Mouse (Mus musculus) liver, embryonic 13.5 days (tissue): ENCODE measurements around the gene Setd7. TPM values are rescaled to one million over a fixed set of nuclear protein-coding genes. Genes with fewer than 3 reads are reported as not detected.

Experiments
- ATAC-seq: fragments of 200-750 bp; cut with Nextera tagmentation; 2 replicates; pipeline ENCODE4 v1.8.0; 2017; ENCODE audit warnings: low read depth, mild to moderate bottlenecking, moderate number of reproducible peaks, moderate library complexity
- DNase-seq: peaks from one replicate; pipeline ENCODE4 v3.0.0; 2022
- H3K27ac ChIP-seq: fragments of 300-500 bp; sonication (generic); 2 replicates; pipeline ENCODE4 v1.5.1; 2015; ENCODE audit warnings: moderate library complexity, mild to moderate bottlenecking, inconsistent platforms
- H3K27me3 ChIP-seq: fragments of 300-500 bp; sonication (generic); 2 replicates; pipeline ENCODE4 v1.6.1; 2015; ENCODE audit warnings: mild to moderate bottlenecking, inconsistent platforms
- H3K36me3 ChIP-seq: fragments of 300-500 bp; sonication (generic); 2 replicates; pipeline ENCODE4 v1.6.1; 2015; ENCODE audit warnings: mild to moderate bottlenecking, inconsistent platforms
- H3K4me1 ChIP-seq: fragments of 300-500 bp; sonication (generic); replicated peaks from 2 replicates; pipeline ENCODE4 v1.6.1; 2015; ENCODE audit warnings: inconsistent platforms
- H3K4me2 ChIP-seq: fragments of 300-500 bp; sonication (generic); 2 replicates; pipeline ENCODE4 v1.6.1; 2015; ENCODE audit warnings: inconsistent platforms, mild to moderate bottlenecking, moderate library complexity
- H3K4me3 ChIP-seq: fragments of 300-500 bp; sonication (generic); replicated peaks from 2 replicates; pipeline ENCODE4 v1.5.1; 2015; ENCODE audit warnings: mild to moderate bottlenecking, inconsistent platforms
- H3K9ac ChIP-seq: fragments of 300-500 bp; sonication (generic); 2 replicates; pipeline ENCODE4 v1.6.1; 2015; ENCODE audit warnings: mild to moderate bottlenecking, inconsistent platforms
- H3K9me3 ChIP-seq: fragments of 300-500 bp; sonication (generic); replicated peaks from 2 replicates; pipeline ENCODE4 v1.6.1; 2016; ENCODE audit warnings: inconsistent platforms
- WGBS: fragments of 180-500 bp; shearing (Covaris S2); methylation state at CpG from one replicate; pipeline ENCODE4 v1.1.7; 2015; ENCODE audit not compliant: insufficient replicate concordance; 5-methylcytosine and 5-hydroxymethylcytosine counted together
- polyA plus RNA-seq: library from polyadenylated mRNA; unstranded; fragments of >200 nt; fragmentation: Nextera tagmentation; extraction: Ambion mirVana; gene quantifications from 2 replicates; pipeline ENCODE4 v1.2.1, GENCODE M21; 2015

Setd7 gene
- polyA plus RNA-seq, 1 experiment from 2014 or later, result 0.67 TPM

DNA sequence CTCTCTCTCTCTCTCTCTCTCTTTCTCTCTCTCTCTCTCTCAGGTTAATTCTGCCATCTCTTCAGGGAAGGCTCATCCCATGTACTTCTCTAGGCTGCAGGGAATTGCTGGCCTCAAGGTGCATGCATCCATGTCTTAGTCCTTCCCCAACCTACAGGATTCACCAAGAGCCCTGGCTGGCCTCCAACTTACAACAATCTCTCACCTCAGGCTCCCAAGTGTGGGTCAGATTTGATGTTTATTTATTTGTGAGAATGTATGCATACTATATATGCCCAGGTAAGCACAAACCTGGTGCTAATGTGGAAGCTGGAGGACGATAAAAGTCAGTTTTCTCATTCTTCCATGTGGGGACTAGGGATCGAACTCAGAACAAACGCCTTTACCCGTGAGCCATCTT is 5.8 kb downstream of the Setd7 start:
- 88% methylated on average over 4 of the region's 4 CpGs for WGBS
- Histone ChIP-seq H3K27me3 (no peaks in the 10 kb centered on the region), H3K4me3 (no peak overlapping the region), H3K4me1 (peaks cover 54% of the 10 kb centered on the region), H3K9me3 (no peaks in the 10 kb centered on the region), H3K9ac (no peak overlapping the region), H3K27ac (no peak overlapping the region), H3K4me2 (no peak overlapping the region), H3K36me3 (no peaks in the 10 kb centered on the region)
- no peak for DNase-seq
- ATAC-seq, result no peak

DNA sequence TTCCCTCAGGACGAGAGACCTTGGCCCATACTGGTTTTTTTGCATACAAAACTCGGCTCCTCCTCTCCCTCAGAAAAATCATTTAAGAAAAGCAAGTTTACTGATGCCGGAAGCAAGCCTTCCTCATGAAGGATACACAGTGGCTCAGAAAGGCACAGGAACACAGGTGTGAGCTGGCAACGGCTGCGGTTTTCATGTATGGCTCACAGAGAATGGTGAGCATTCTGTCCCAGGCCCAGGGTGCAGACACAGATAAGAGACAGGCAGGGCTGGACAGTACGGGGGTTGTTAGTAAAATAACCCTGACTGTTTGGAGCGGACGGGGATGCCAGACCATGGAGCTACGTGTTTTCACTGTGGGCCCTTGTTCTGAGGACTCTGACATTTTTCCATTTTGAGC is 6.6 kb downstream of the Setd7 start:
- DNase-seq, result no peak
- no peak overlapping the region for H3K27ac ChIP-seq
- H3K4me3 ChIP-seq, result no peak overlapping the region
- no peak for ATAC-seq
- H3K9me3 ChIP-seq, result no peaks in the 10 kb centered on the region
- no peak overlapping the region for H3K9ac ChIP-seq
- H3K27me3 ChIP-seq, result no peaks in the 10 kb centered on the region
- peaks cover 51% of the 10 kb centered on the region for H3K4me1 ChIP-seq
- 51% methylated on average over 9 of the region's 9 CpGs for WGBS
- no peaks in the 10 kb centered on the region for H3K36me3 ChIP-seq
- no peak overlapping the region for H3K4me2 ChIP-seq

DNA sequence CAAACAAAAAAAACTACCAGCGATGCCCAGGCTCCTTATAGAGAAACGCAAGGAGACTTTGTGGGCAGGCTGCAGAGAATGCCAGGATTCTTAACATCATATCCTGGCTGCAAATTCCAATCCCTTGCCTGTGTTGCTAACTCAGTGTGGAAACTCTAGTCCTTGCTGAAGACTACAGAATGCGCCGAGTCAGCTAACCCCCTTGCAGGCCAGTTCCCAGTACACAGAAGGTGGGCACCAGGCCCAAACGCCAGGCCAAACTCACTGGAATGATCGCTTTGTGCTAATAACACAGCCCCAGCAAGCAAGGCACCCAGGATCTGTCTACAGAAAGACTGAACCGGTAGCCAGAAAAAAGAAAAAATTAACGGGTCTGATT is 7.2 kb downstream of the Setd7 start:
- ATAC-seq, result no peak
- DNase-seq, result no peak
- WGBS, result 66% methylated on average over 8 of the region's 8 CpGs
- Histone ChIP-seq H3K9ac (no peak overlapping the region), H3K4me1 (peaks cover 45% of the 10 kb centered on the region), H3K27me3 (no peaks in the 10 kb centered on the region), H3K36me3 (no peaks in the 10 kb centered on the region), H3K4me2 (0 out of 2 replicates have a peak overlapping the region, but pooled peaks have one; percentile 5), H3K9me3 (no peaks in the 10 kb centered on the region), H3K27ac (no peak overlapping the region), H3K4me3 (no peak overlapping the region)

DNA sequence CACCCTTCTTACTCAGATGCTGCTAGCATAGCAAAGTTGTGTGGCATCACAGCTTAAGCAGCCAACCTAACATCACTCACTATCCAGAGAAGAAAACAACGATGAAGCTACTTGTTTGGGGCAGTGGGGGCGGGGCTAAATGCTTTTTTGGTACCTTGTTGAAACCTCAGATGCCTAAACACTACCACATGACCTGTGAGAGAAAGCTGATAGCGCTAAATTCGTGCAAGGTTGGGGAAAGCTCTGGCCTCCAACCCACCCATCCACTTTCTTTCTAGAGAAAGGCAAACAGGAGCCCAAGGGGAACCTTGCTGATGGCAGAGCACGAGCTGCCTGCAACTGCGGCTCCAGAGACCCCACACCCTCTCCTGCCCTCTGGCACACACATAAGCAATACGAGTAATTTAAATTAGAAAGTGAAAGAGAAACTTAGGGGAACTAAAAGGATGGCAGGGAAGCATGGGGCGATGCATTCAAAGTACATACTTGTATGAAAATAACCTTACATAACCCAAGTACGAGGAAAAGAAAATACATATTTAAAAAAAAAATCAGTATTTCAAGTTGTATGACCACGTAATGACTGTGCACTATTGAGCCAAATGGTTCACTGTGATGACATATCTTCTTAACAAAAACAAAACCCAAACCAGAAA is 7.7 kb downstream of the Setd7 start:
- Histone ChIP-seq H3K4me1 (peaks cover 43% of the 10 kb centered on the region), H3K9me3 (no peaks in the 10 kb centered on the region), H3K27ac (no peak overlapping the region), H3K4me3 (peak overlapping the region; percentile 18; the same call in 1 of the 2 replicates), H3K27me3 (no peaks in the 10 kb centered on the region), H3K4me2 (peak overlapping the region; percentile 43), H3K9ac (no peak overlapping the region), H3K36me3 (no peaks in the 10 kb centered on the region)
- 46% methylated on average over 10 of the region's 10 CpGs for WGBS
- DNase-seq, result no peak
- ATAC-seq, result no peak

DNA sequence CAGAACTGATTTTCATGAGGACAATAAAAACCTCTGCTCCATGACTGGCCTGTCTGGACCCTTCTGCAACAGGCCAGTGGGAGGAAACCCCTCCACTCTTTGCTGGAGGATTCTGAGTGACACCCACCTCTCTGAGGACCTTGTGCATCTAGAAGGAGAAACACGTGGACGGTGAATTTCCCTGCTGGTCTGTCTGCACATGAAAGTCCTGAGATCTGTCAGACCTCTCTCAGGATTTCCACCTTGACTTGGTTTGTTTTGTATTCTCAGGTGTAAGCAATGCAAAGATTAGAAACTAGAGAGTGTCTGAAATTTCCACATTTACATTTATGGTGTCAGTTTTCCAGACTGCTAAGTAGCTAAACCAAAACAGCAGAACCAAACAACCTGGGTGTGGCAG is 8.5 kb downstream of the Setd7 start:
- Histone ChIP-seq H3K9ac (no peak overlapping the region), H3K27me3 (no peaks in the 10 kb centered on the region), H3K4me2 (no peak overlapping the region), H3K9me3 (no peaks in the 10 kb centered on the region), H3K4me3 (no peak overlapping the region), H3K4me1 (peaks cover 37% of the 10 kb centered on the region), H3K36me3 (no peaks in the 10 kb centered on the region), H3K27ac (no peak overlapping the region)
- WGBS, result 78% methylated on average over 2 of the region's 2 CpGs
- ATAC-seq (no peak), DNase-seq (no peak)

DNA sequence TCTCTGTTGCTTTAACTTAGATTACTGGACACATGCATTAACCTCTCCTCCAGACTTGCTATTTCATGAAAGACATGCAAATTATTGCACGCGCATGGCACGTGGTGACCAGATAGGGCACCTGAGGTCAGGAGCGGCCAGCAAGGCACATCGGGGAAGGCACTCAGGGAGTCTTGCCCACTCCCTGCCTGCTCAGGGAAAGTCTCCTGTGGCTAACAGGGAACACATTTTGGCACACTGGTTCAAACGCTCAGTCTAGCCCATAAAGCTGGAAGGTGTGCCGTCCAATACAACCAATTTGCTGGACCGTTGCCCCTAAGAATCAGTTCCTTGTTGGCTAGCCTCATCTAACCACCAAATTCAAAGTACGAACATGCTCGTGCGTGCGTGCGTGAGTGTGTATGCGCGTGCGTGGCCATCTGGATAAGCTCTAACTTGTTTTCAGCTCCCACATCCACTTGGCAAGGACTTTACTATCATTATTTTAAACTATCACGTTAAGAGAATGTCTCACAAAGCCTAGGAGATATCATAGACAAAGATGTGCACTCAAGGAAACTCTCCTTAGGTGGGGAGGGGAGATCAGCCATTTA is 11.6 kb downstream of the Setd7 start:
- Histone ChIP-seq H3K27me3 (no peaks in the 10 kb centered on the region), H3K4me3 (no peak overlapping the region), H3K9me3 (no peaks in the 10 kb centered on the region), H3K27ac (no peak overlapping the region), H3K9ac (no peak overlapping the region), H3K4me1 (peaks cover 23% of the 10 kb centered on the region), H3K36me3 (no peaks in the 10 kb centered on the region), H3K4me2 (no peak overlapping the region)
- DNase-seq, result no peak
- 83% methylated on average over 17 of the region's 17 CpGs for WGBS
- no peak for ATAC-seq

DNA sequence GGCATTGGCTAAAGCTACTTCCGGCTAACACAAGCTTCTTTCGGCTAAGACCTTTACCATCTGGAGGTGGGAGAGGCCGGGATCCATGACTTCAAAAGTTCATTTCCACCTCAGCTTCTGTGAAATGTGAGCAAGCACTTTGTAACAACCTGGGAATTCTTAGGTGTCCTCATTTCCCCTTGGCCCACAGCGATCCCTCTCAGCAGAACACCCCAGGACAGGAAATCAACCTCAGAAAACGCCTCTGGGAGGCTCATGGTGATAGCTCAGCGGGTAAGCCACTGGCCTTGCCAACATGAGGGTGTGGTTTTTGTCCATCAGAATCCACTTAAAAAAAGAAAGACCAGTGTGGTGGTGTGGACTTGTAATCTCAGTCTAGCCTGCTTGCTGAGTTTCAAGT is 13.1 kb downstream of the Setd7 start:
- DNase-seq (no peak), ATAC-seq (no peak)
- Histone ChIP-seq H3K9ac (no peak overlapping the region), H3K27me3 (no peaks in the 10 kb centered on the region), H3K4me2 (no peak overlapping the region), H3K36me3 (peaks cover 3% of the 10 kb centered on the region), H3K27ac (no peak overlapping the region), H3K4me3 (no peak overlapping the region), H3K9me3 (no peaks in the 10 kb centered on the region), H3K4me1 (peaks cover 9% of the 10 kb centered on the region)
- WGBS, result 75% methylated on average over 6 of the region's 6 CpGs

DNA sequence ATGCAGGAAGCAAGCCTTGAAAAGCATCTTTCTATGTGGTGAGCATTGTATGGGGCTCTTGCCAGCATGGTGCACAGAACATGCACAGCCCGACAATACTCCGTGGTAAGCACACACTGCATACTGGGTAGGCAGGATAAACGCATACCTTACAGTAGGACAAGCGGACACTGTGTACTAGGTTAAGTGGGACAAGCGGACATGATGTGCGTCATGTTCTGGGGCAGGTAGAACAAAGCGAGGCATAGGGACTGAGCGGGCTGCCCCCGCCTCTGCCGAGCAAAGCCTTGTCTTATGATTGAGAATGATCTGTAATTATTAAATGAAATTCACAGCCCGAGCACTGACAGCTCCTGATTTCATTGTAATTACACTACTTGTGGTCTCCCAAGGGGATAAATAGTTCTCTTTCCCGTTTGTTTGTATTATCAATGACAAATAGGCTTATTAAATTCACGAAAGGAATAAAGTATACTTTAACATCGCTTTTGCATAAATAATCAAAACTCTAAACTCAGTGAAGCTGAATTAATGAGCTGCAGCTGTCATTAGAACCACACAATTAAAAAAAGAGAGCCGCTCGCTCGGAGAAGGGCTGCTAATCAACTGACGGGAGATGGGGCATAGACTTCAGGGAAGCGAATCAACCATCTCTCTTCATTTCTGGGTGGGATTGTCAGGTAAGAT is 16.1 kb downstream of the Setd7 start:
- no peak for ATAC-seq
- Histone ChIP-seq H3K4me1 (peaks cover 11% of the 10 kb centered on the region), H3K27ac (no peak overlapping the region), H3K36me3 (peaks cover 16% of the 10 kb centered on the region), H3K4me2 (no peak overlapping the region), H3K9me3 (no peaks in the 10 kb centered on the region), H3K9ac (no peak overlapping the region), H3K27me3 (no peaks in the 10 kb centered on the region), H3K4me3 (no peak overlapping the region)
- DNase-seq, result no peak
- 83% methylated on average over 19 of the region's 19 CpGs for WGBS

DNA sequence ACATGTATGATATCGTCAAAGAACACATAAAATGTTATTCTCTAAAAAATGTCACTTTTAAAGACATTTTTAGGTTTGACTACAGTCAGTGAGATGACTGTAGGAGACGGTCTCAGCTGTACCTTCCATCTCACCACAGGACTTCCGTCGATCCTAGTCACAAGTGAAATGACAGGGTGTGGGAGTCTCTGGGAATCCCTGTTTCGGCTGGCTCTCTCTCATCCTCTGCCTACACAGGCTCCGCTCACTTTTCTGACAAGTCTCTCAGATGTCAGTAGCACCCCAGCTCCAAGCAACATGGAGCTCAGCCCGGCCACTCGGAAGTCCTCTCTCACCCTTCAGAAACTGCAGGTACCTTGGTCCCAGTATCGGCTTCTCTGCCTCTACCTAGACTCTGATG is 20.0 kb downstream of the Setd7 start:
- Histone ChIP-seq H3K36me3 (peaks cover 35% of the 10 kb centered on the region), H3K27ac (no peak overlapping the region), H3K4me1 (peaks cover 8% of the 10 kb centered on the region), H3K4me3 (no peak overlapping the region), H3K4me2 (no peak overlapping the region), H3K9ac (no peak overlapping the region), H3K9me3 (no peaks in the 10 kb centered on the region), H3K27me3 (no peaks in the 10 kb centered on the region)
- WGBS, result 87% methylated on average over 9 of the region's 9 CpGs
- no peak for DNase-seq
- no peak for ATAC-seq

DNA sequence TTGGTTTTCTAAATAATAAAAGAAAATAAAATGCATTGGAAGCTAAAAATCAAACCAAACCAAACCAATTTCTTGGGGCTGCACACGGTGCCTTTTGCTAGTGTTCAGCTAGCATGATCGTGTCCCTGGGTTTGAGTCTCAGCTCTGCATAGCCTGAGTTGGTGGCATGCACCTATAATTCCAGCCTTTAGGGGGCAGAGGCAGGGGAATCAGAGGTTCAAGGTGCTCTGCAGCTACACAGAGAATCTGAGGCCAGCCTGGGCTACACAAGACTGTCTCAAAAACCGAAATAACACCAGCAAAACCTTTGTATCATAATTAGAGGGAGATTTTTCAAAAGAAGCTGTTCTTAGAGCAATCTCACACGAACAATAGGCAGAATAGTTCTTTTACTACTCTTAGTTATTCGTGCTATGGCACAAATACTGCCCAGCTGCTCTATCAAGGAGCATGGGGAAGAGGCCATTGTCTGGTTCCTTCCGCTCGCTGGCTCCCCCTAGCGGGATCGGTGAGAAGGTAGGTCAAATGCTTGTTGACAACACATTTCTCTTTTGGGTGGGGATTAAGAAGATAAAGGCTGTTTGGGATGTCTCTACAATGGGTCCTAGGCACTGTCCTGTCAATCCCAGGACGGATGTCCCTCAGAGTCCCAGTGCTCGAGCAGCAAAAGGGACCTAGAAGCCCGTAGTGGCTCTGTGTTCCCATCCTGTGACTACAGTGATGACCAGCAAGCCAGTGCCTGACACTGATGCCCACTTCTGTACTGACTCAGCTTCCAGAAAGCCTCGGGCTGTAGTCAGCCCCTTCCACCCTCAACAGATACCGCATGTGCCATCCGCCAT is 20.9 kb downstream of the Setd7 start:
- peaks cover 41% of the 10 kb centered on the region for H3K36me3 ChIP-seq
- WGBS, result 44% methylated on average over 15 of the region's 15 CpGs

DNA sequence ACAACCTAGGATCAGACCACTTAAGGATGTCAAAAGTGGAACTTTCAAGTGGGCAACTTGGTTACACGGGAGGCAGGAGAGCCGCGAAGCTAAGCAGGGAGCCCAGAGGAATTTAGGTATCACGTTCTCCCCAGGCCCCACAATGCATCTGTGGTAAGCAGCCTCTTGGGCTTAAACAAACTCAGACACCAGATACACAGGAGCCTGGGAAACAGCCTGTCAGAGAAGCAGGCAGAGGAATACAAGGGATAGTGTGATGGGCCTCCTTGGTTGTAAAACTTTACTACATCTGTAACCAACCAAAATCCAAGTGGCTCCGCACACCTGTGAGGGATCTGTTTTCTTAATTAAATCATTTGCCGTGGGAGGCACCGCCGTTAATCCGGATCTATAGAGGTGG is 26.7 kb downstream of the Setd7 start:
- DNase-seq (no peak), ATAC-seq (no peak)
- no peak overlapping the region for H3K4me2 ChIP-seq
- H3K27ac ChIP-seq, result no peak overlapping the region
- H3K4me3 ChIP-seq, result no peak overlapping the region
- no peaks in the 10 kb centered on the region for H3K27me3 ChIP-seq
- no peak overlapping the region for H3K9ac ChIP-seq
- WGBS, result 84% methylated on average over 9 of the region's 9 CpGs
- peaks cover 11% of the 10 kb centered on the region for H3K4me1 ChIP-seq
- H3K36me3 ChIP-seq, result peaks cover 54% of the 10 kb centered on the region
- H3K9me3 ChIP-seq, result no peaks in the 10 kb centered on the region

More for the DNA sequence above, 20.9 kb downstream of the Setd7 start:
- Histone ChIP-seq H3K4me1 (peaks cover 8% of the 10 kb centered on the region), H3K4me2 (no peak overlapping the region), H3K4me3 (no peak overlapping the region), H3K27me3 (no peaks in the 10 kb centered on the region), H3K9ac (no peak overlapping the region), H3K27ac (peak overlapping the region; percentile 7; the same call in 1 of the 2 replicates), H3K9me3 (no peaks in the 10 kb centered on the region)
- ATAC-seq (peak; percentile 71), DNase-seq (peak; percentile 70)
